Mouse (Mus musculus) heart, adult 2 months (tissue): ENCODE data around the gene Cdk14. TPM values are rescaled to one million over a fixed set of nuclear protein-coding genes. Genes with fewer than 3 reads are reported as not detected.

Experiments used
- DNase-seq, 2 experiments: peaks; one replicate each; pipeline ENCODE4 v3.0.0; 2021
- H3K27ac ChIP-seq: fragments of 200-600 bp; 2 replicates; pipeline ENCODE4 v1.8.1; 2022
- H3K27me3 ChIP-seq: fragments of 200-500 bp; 2 replicates; pipeline ENCODE4 v1.6.1; 2012; ENCODE audit warnings: mild to moderate bottlenecking, low read length, inconsistent platforms, mixed read lengths; ENCODE audit not compliant: control insufficient read depth, insufficient read depth
- H3K36me3 ChIP-seq: fragments of 200-500 bp; 2 replicates; pipeline ENCODE4 v1.6.1; 2012; ENCODE audit warnings: low read length, inconsistent platforms; ENCODE audit not compliant: control insufficient read depth, insufficient read depth
- H3K4me1 ChIP-seq: fragments of 200-500 bp; 2 replicates; pipeline ENCODE4 v1.6.1; 2011; ENCODE audit warnings: low read length; ENCODE audit not compliant: control insufficient read depth, insufficient read depth
- H3K4me3 ChIP-seq: fragments of 200-600 bp; 2 replicates; pipeline ENCODE4 v1.8.1; 2022
- H3K79me2 ChIP-seq: fragments of 200-500 bp; replicated peaks from 2 replicates; pipeline ENCODE4 v1.6.1; 2012; ENCODE audit warnings: mild to moderate bottlenecking, inconsistent platforms, low read length, moderate library complexity, mixed read lengths; ENCODE audit not compliant: control insufficient read depth, insufficient read depth
- H3K9ac ChIP-seq: fragments of 200-500 bp; 2 replicates; pipeline ENCODE4 v1.6.1; 2012; ENCODE audit warnings: low read depth, mild to moderate bottlenecking, control low read depth, inconsistent platforms, low read length, mixed read lengths
- CTCF ChIP-seq: fragments of 200-600 bp; IDR thresholded peaks from 2 replicates; pipeline ENCODE4 v1.8.1; 2022; ENCODE audit warnings: antibody characterized with exemption, mild to moderate bottlenecking, moderate library complexity
- EP300 ChIP-seq: fragments of 200-500 bp; IDR thresholded peaks from 2 replicates; pipeline ENCODE4 v1.6.1; 2011; ENCODE audit warnings: low read depth, low read length, control low read depth; ENCODE audit not compliant: insufficient read depth
- POLR2A ChIP-seq: fragments of 200-500 bp; IDR thresholded peaks from 2 replicates; pipeline ENCODE4 v1.6.1; 2011; ENCODE audit warnings: mild to moderate bottlenecking, low read depth, low read length, control low read depth; ENCODE audit not compliant: insufficient read depth
- WGBS: fragments of 180-500 bp; shearing (Covaris S2); methylation state at CpG from one replicate; pipeline ENCODE4 v1.1.7; 2018; 5-methylcytosine and 5-hydroxymethylcytosine counted together
- intact Hi-C: fragments of 180-260 bp; cut with DNase I; formaldehyde crosslinking; loops from one replicate; pipeline ENCODE4 v1.15.1; 2025
- polyA plus RNA-seq: library from polyadenylated mRNA; depleted of rRNA; stranded (reverse); fragments of >200 nt; gene quantifications from 2 replicates; pipeline ENCODE4 v1.2.3, GENCODE M21; 2012
- total RNA-seq, 2 experiments: library from RNA; stranded (reverse); gene quantifications; 2 replicates each; pipeline ENCODE4 v1.2.3; 2021

The Cdk14 gene
- total and polyA plus RNA-seq, 3 experiments: 2.7 to 8.1 (median 7.6) TPM

GRCm38 (mm10) chr5:4825951-4826350, 594.2 kb downstream of the Cdk14 start:
- no peaks in the 10 kb centered on the region for H3K36me3 ChIP-seq
- DNase-seq: peak; percentile 62 to 63
- no peak overlapping the region for H3K27ac ChIP-seq
- no peaks in the 10 kb centered on the region for H3K79me2 ChIP-seq
- no peaks in the 10 kb centered on the region for H3K4me1 ChIP-seq
- 55% methylated on average over 7 of the region's 7 CpGs for WGBS
- no peaks in the 10 kb centered on the region for H3K27me3 ChIP-seq
- no peak overlapping the region for H3K9ac ChIP-seq
- no peak for TF ChIP-seq CTCF
- no peak for TF ChIP-seq POLR2A
- no peak for TF ChIP-seq EP300
- intact Hi-C loops: no loop called here
- H3K4me3 ChIP-seq: no peak overlapping the region

- no peak overlapping the region for H3K9ac ChIP-seq
- H3K79me2 ChIP-seq: no peaks in the 10 kb centered on the region
- H3K4me3 ChIP-seq: no peak overlapping the region
- DNase-seq: no peak
- no peaks in the 10 kb centered on the region for H3K27me3 ChIP-seq
- TF ChIP-seq EP300 (no peak), CTCF (no peak), POLR2A (no peak)
- intact Hi-C loops: no loop called here
- no peak overlapping the region for H3K27ac ChIP-seq
- H3K36me3 ChIP-seq: no peaks in the 10 kb centered on the region
- no peaks in the 10 kb centered on the region for H3K4me1 ChIP-seq
- 93% methylated on average over 4 of the region's 4 CpGs for WGBS
Observed at GRCm38 (mm10) chr5:4825076-4825475, 595.0 kb downstream of the Cdk14 start.

- H3K4me3 ChIP-seq: no peak overlapping the region
- intact Hi-C loops: no loop called here
- no peak overlapping the region for H3K9ac ChIP-seq
- no peaks in the 10 kb centered on the region for H3K27me3 ChIP-seq
- TF ChIP-seq POLR2A: no peak
- no peak for TF ChIP-seq CTCF
- H3K4me1 ChIP-seq: no peaks in the 10 kb centered on the region
- no peak overlapping the region for H3K27ac ChIP-seq
- H3K79me2 ChIP-seq: no peaks in the 10 kb centered on the region
- DNase-seq: no peak
- WGBS: 77% methylated on average over 1 of the region's 1 CpGs
- no peaks in the 10 kb centered on the region for H3K36me3 ChIP-seq
Observed at GRCm38 (mm10) chr5:4824171-4824570, 595.9 kb downstream of the Cdk14 start.

- no peak for DNase-seq
- intact Hi-C loops: no loop called here
- Histone ChIP-seq H3K9ac (no peak overlapping the region), H3K27me3 (no peaks in the 10 kb centered on the region), H3K36me3 (no peaks in the 10 kb centered on the region), H3K79me2 (no peaks in the 10 kb centered on the region), H3K27ac (no peak overlapping the region), H3K4me1 (no peaks in the 10 kb centered on the region), H3K4me3 (no peak overlapping the region)
- WGBS: 63% methylated on average over 2 of the region's 2 CpGs
- TF ChIP-seq CTCF (no peak), EP300 (no peak), POLR2A (no peak)
Observed at GRCm38 (mm10) chr5:4822041-4822440, 598.1 kb downstream of the Cdk14 start.

GRCm38 (mm10) chr5:4821368-4821771, 598.7 kb downstream of the Cdk14 start:
- no peak overlapping the region for H3K4me3 ChIP-seq

GRCm38 (mm10) chr5:4816981-4817380, 603.1 kb downstream of the Cdk14 start:
- Histone ChIP-seq H3K4me3 (no peak overlapping the region), H3K27ac (no peak overlapping the region), H3K27me3 (no peaks in the 10 kb centered on the region; the same call in 1 of the 2 replicates), H3K36me3 (no peaks in the 10 kb centered on the region), H3K9ac (no peak overlapping the region), H3K79me2 (no peaks in the 10 kb centered on the region), H3K4me1 (no peaks in the 10 kb centered on the region)
- no peak for DNase-seq
- no peak for TF ChIP-seq EP300
- TF ChIP-seq CTCF: peak; percentile 36
- 74% methylated on average over 5 of the region's 5 CpGs for WGBS
- intact Hi-C loops: no loop called here

More at GRCm38 (mm10) chr5:4821368-4821771, 598.7 kb downstream of the Cdk14 start:
- H3K27me3 ChIP-seq: no peaks in the 10 kb centered on the region; the same call in 1 of the 2 replicates
- no peaks in the 10 kb centered on the region for H3K36me3 ChIP-seq
- no peaks in the 10 kb centered on the region for H3K79me2 ChIP-seq
- 63% methylated on average over 8 of the region's 8 CpGs for WGBS
- intact Hi-C loops: no loop called here
- no peak overlapping the region for H3K9ac ChIP-seq
- no peaks in the 10 kb centered on the region for H3K4me1 ChIP-seq
- no peak for DNase-seq
- no peak overlapping the region for H3K27ac ChIP-seq
- TF ChIP-seq EP300: no peak
- TF ChIP-seq CTCF: no peak
- no peak for TF ChIP-seq POLR2A
